Mouse (Mus musculus): ENCODE data around the gene 1110008L16Rik.
"Not testable (repeated sequence)": the region's sequence is repeated elsewhere in the genome, so short reads cannot be mapped to it uniquely, and the experiment has no call there.

1110008L16Rik gene

GRCm38 (mm10) chr12:55299336-55299735, at the start of gene 1110008L16Rik:
TSS of gene 1110008L16Rik (plus strand) at chr12:55299577.
- no peak for DNase-seq

GRCm38 (mm10) chr12:55261950-55262349, 37.4 kb upstream of the 1110008L16Rik start:
- DNase-seq: not testable (repeated sequence)

GRCm38 (mm10) chr12:55263385-55263784, 36.0 kb upstream of the 1110008L16Rik start:
- DNase-seq: not testable (repeated sequence)

GRCm38 (mm10) chr12:55272243-55272642, 27.1 kb upstream of the 1110008L16Rik start:
- DNase-seq: no peak

GRCm38 (mm10) chr12:55277583-55277982, 21.8 kb upstream of the 1110008L16Rik start:
- not testable (repeated sequence) for DNase-seq

GRCm38 (mm10) chr12:55298112-55298511, 1.3 kb upstream of the 1110008L16Rik start:
- DNase-seq: no peak

GRCm38 (mm10) chr12:55300820-55301351, 1.5 kb downstream of the 1110008L16Rik start:
- no peak for DNase-seq

- DNase-seq: no peak
These were observed 2.3 kb downstream of the 1110008L16Rik start for GRCm38 (mm10) chr12:55301472-55302300.

GRCm38 (mm10) chr12:55302485-55303441, 3.4 kb downstream of the 1110008L16Rik start, which contains the start of gene Ppp2r3c:
TSS of gene Ppp2r3c (minus strand) at chr12:55302998.
- DNase-seq: peak; percentile 80 to 87

GRCm38 (mm10) chr12:55306371-55306770, 7.0 kb downstream of the 1110008L16Rik start:
- DNase-seq: no peak

GRCm38 (mm10) chr12:55307566-55307965, 8.2 kb downstream of the 1110008L16Rik start:
- no peak for DNase-seq

- no peak for DNase-seq
These were observed 9.4 kb downstream of the 1110008L16Rik start for GRCm38 (mm10) chr12:55308731-55309130.

- no peak for DNase-seq
These were observed 10.1 kb downstream of the 1110008L16Rik start for GRCm38 (mm10) chr12:55309501-55309900.

GRCm38 (mm10) chr12:55311841-55312240, 12.5 kb downstream of the 1110008L16Rik start:
- DNase-seq: no peak

GRCm38 (mm10) chr12:55313901-55314300, 14.5 kb downstream of the 1110008L16Rik start:
- DNase-seq: no peak

GRCm38 (mm10) chr12:55315192-55315591, 15.8 kb downstream of the 1110008L16Rik start:
- peak; percentile 26 to 62 for DNase-seq

GRCm38 (mm10) chr12:55321642-55322291, 22.4 kb downstream of the 1110008L16Rik start:
- DNase-seq: no peak

- DNase-seq: no peak
These were observed 26.3 kb downstream of the 1110008L16Rik start for GRCm38 (mm10) chr12:55325702-55326101.

GRCm38 (mm10) chr12:55328784-55329183, 29.4 kb downstream of the 1110008L16Rik start:
- DNase-seq: no peak

GRCm38 (mm10) chr12:55329351-55329750, 30.0 kb downstream of the 1110008L16Rik start:
- DNase-seq: no peak

- no peak for DNase-seq
These were observed 34.3 kb downstream of the 1110008L16Rik start for GRCm38 (mm10) chr12:55333662-55334061.

- DNase-seq: not testable (repeated sequence)
These were observed 39.1 kb downstream of the 1110008L16Rik start for GRCm38 (mm10) chr12:55338490-55338889.
